Mouse (Mus musculus): ENCODE data around the gene Sdk1.
A peak's percentile ranks its signal among the peaks of the same experiment; 100 is the strongest.
"Not testable (repeated sequence)": the region's sequence is repeated elsewhere in the genome, so short reads cannot be mapped to it uniquely, and the experiment has no call there.

Gene Sdk1

GRCm38 (mm10) chr5:141468821-141469220 is 227.5 kb downstream of the Sdk1 start:
- DNase-seq, result no peak

GRCm38 (mm10) chr5:141505281-141505680 is 264.0 kb downstream of the Sdk1 start:
- DNase-seq, result no peak

- no peak for DNase-seq
Observed at GRCm38 (mm10) chr5:141506344-141506743, 265.1 kb downstream of the Sdk1 start.

- no peak for DNase-seq
Observed at GRCm38 (mm10) chr5:141524801-141525715, 283.8 kb downstream of the Sdk1 start.

- no peak for DNase-seq
Observed at GRCm38 (mm10) chr5:141540193-141540592, 298.9 kb downstream of the Sdk1 start.

- no peak for DNase-seq
Observed at GRCm38 (mm10) chr5:141542890-141543666, 301.8 kb downstream of the Sdk1 start.

GRCm38 (mm10) chr5:141553444-141553843 is 312.2 kb downstream of the Sdk1 start:
- DNase-seq, result no peak

- no peak for DNase-seq
Observed at GRCm38 (mm10) chr5:141558731-141559130, 317.4 kb downstream of the Sdk1 start.

GRCm38 (mm10) chr5:141560325-141560724 is 319.0 kb downstream of the Sdk1 start:
- no peak for DNase-seq

GRCm38 (mm10) chr5:141561989-141562560 is 320.8 kb downstream of the Sdk1 start:
- no peak for DNase-seq

- DNase-seq, result no peak
Observed at GRCm38 (mm10) chr5:141564197-141564596, 322.9 kb downstream of the Sdk1 start.

- DNase-seq, result no peak
Observed at GRCm38 (mm10) chr5:141568106-141568505, 326.8 kb downstream of the Sdk1 start.

GRCm38 (mm10) chr5:141570442-141570841 is 329.2 kb downstream of the Sdk1 start:
- no peak for DNase-seq

GRCm38 (mm10) chr5:141574263-141574662 is 333.0 kb downstream of the Sdk1 start:
- peak; percentile 7 for DNase-seq

GRCm38 (mm10) chr5:141591246-141591645 is 350.0 kb downstream of the Sdk1 start:
- no peak for DNase-seq

GRCm38 (mm10) chr5:141612721-141613120 is 371.4 kb downstream of the Sdk1 start:
- DNase-seq, result no peak

- DNase-seq, result no peak
Observed at GRCm38 (mm10) chr5:141615763-141616162, 374.5 kb downstream of the Sdk1 start.

- no peak for DNase-seq
Observed at GRCm38 (mm10) chr5:141617660-141618059, 376.4 kb downstream of the Sdk1 start.

- DNase-seq, result peak; percentile 10
Observed at GRCm38 (mm10) chr5:141625401-141625800, 384.1 kb downstream of the Sdk1 start.

- DNase-seq, result no peak
Observed at GRCm38 (mm10) chr5:141631641-141632040, 390.4 kb downstream of the Sdk1 start.

- DNase-seq, result no peak
Observed at GRCm38 (mm10) chr5:141633271-141633670, 392.0 kb downstream of the Sdk1 start.

- no peak for DNase-seq
Observed at GRCm38 (mm10) chr5:141636406-141636805, 395.1 kb downstream of the Sdk1 start.

GRCm38 (mm10) chr5:141637054-141637453 is 395.8 kb downstream of the Sdk1 start:
- not testable (repeated sequence) for DNase-seq
